Mouse (Mus musculus): ENCODE data around the gene Pola2. TPM values are rescaled to one million over a fixed set of nuclear protein-coding genes. Genes with fewer than 3 reads are reported as not detected.

Gene Pola2
- polyA plus RNA-seq (2012; rRNA removed), result 55.8 and 62.7 TPM in 2 replicates

DNA sequence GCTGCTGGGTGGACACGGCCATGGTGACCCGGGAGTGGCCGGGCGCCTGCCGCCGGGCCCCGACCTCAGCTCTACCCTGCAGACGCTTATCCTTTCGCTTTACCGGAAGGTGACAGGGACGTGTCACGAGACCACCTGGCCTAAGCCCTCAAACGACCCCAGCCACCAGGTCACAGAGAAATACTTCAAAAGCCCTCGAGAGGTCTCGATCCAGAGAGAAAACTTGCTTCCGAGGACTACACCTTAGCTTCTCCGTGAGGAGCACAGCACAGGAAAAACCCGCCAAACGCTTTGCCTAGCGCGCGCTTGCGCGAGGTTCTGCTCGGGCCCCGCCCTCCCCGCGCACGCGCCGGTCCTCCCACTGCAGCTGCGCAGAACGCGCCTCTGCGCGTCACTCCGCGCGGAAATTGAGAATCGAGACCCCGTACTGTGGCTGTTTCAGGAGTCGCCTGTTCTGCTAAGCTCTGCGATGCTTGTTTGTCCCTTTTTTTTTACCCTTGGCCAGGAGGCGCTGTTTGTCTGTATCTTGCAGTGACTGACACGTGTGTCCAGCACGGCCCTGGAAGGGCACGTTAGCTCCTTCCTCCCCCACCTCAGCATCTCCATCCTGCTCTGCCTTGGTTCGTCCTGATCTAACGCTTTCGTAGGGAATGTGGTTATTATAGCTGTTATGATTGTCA lies at the start of gene Pola2:
TSS of gene Pola2 (minus strand) at position 320 of the 680 bp plus-strand sequence.

DNA sequence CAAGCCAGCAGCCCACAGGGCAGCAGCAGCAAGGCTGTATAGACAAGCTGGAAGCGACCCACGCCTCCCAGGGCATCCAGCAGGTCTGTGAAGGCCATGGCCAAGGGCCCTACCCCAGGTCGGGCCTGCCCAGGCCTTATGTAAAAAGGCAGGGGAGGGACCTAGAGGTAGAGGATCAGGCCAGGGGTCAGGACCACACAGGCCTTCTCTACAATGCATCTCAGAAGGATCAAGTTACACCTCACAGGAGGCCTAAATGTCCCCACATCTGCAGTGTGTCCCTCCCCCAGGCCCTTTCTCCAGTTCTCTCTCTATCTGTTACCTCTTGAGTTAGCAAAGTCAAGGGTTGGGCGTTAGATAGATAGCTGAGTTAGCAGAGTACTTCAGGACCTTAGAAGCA lies 22.0 kb upstream of the Pola2 start, which contains the start of gene Slc22a20:
TSS of gene Slc22a20 (minus strand) at position 101 of the 400 bp plus-strand sequence.

DNA sequence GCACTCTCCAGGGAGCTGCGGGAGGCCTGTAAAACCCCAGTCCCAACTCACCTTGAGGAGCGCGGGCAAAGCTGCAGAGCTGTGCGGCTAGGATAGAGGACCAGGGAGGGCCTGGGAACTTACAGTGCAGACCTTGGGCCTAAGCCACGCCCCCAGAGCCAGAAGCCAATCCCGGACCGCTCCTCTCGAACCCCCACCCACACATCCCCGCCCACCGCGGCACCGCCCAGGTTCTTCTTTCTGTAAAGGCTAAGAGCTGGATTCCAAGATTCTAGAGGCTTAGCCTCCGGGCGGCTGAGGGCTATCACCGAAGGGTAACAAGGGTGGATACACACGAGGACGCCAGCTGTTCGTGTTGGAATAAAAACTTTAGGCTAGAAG lies 39.3 kb downstream of the Pola2 start, which contains the start of gene Cdc42ep2:
TSS of gene Cdc42ep2 (minus strand) at position 104 of the 381 bp plus-strand sequence.

DNA sequence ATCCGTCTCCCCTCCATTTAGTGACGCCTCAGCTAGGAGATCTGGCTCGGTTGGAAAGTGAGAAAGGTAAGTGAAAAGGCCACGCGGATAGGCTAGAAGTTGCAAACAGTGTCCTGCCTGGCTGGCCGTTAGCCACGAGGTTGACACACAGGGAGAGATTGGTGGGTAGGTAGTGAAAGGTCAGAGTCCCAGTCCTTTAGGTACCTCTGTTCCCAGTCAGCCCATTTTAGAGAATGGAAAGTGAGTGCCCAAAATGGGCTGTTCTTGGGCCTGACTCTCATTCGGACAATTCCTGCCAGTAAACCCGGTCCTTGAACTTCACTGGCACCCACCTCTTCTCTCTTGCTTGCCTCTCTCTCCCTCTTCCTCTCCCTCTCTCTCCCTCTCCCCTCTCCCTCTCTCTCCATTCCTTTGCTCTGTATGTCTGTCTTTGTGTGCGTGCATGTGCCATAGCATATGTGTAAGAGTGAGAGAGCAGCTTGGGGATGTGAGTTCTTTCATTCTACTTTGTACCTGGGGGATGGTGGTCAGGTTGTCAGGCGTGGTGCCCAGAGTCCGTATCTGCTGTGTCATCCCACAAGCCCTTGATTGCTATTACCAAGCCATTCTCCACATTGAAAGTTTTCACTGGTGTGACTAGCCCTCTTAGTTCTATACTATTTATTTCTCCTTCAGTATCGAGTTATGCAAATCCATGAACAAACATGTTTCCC lies 50.8 kb downstream of the Pola2 start, which contains the start of gene Dpf2:
TSS of gene Dpf2 (minus strand) at position 4 of the 713 bp plus-strand sequence.

DNA sequence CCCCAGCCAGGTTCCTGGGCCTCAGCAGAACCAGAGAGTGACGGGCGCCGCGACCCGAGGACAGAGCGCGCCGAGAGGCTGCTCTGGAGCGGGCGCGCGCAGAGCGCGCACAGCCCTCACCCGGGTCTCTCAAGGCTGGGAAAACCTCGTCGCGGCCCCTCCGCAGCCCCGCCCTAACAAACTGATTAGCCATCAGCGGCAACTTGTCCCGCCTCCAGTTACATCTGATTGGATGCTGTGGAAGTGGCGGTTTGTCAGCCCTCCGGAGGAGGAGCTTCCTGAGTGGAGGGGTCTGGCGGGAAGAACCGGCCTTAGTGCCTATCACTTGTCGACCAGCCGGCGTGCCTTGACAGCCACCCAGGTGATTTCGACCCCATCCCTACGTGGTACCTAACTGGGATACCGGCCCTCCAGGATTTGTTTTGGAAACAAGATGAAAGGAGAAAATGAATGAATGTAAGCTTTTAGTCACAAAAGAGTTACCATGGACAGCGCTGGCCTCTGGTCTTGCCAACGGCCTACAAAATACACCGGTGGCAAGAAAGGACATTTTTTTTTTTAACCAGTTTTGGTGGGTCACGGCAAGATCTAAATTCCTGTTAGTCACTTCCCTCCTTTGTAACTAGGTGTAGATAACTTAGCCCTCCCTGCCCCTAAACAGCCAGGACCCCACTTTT lies 69.9 kb downstream of the Pola2 start, which contains the start of gene Tigd3:
TSS of gene Tigd3 (minus strand) at position 148 of the 677 bp plus-strand sequence.

Other genes starting within 250 kb of the Pola2 start
- 90.4 and 95.1 TPM in 2 replicates for gene Ehbp1l1, start 237.9 kb downstream of the Pola2 start, polyA plus RNA-seq (2012; rRNA removed)
- gene Fam89b, start 234.5 kb downstream of the Pola2 start, polyA plus RNA-seq (2012; rRNA removed), result 34.2 and 40.2 TPM in 2 replicates
- gene Ltbp3, start 223.3 kb downstream of the Pola2 start, polyA plus RNA-seq (2012; rRNA removed), result 1.6 and 3.2 TPM in 2 replicates
- gene Scyl1, start 192.8 kb downstream of the Pola2 start, polyA plus RNA-seq (2012; rRNA removed), result 23.6 TPM in 2 replicates
- gene Frmd8, start 88.9 kb downstream of the Pola2 start, polyA plus RNA-seq (2012; rRNA removed), result 5.5 and 7.0 TPM in 2 replicates
- gene Slc25a45, start 86.4 kb downstream of the Pola2 start, polyA plus RNA-seq (2012; rRNA removed), result 5.2 and 7.1 TPM in 2 replicates
- 2.2 and 2.7 TPM in 2 replicates for gene Tigd3, start 70.1 kb downstream of the Pola2 start, polyA plus RNA-seq (2012; rRNA removed)
- gene Dpf2, start 51.2 kb downstream of the Pola2 start, polyA plus RNA-seq (2012; rRNA removed), result 31.1 and 35.5 TPM in 2 replicates
- gene Cdc42ep2, start 39.4 kb downstream of the Pola2 start, polyA plus RNA-seq (2012; rRNA removed), result 2.2 and 2.3 TPM in 2 replicates
- not detected in 2 replicates for gene Slc22a20, start 21.9 kb upstream of the Pola2 start, polyA plus RNA-seq (2012; rRNA removed)
- gene Capn1, start 51.7 kb upstream of the Pola2 start, polyA plus RNA-seq (2012; rRNA removed), result 24.8 and 29.9 TPM in 2 replicates
- gene Syvn1, start 82.4 kb upstream of the Pola2 start, polyA plus RNA-seq (2012; rRNA removed), result 8.8 and 11.9 TPM in 2 replicates
- gene Mrpl49, start 93.6 kb upstream of the Pola2 start, polyA plus RNA-seq (2012; rRNA removed), result 28.3 and 34.1 TPM in 2 replicates
- gene Fau, start 93.6 kb upstream of the Pola2 start, polyA plus RNA-seq (2012; rRNA removed), result 961 and 1,008 TPM in 2 replicates
- gene Znhit2, start 97.0 kb upstream of the Pola2 start, polyA plus RNA-seq (2012; rRNA removed), result 13.5 and 15.6 TPM in 2 replicates
- gene Tm7sf2, start 104.2 kb upstream of the Pola2 start, polyA plus RNA-seq (2012; rRNA removed), result 29.2 and 36.4 TPM in 2 replicates
- gene Vps51, start 113.0 kb upstream of the Pola2 start, polyA plus RNA-seq (2012; rRNA removed), result 20.8 and 25.0 TPM in 2 replicates
- 0.06 TPM in 1 of 2 replicates, not detected in the other for gene Tmem262, start 115.8 kb upstream of the Pola2 start, polyA plus RNA-seq (2012; rRNA removed)
- gene Gm28374, start 118.1 kb upstream of the Pola2 start, polyA plus RNA-seq (2012; rRNA removed), result 0.17 and 0.19 TPM in 2 replicates
- gene Zfpl1, start 120.8 kb upstream of the Pola2 start, polyA plus RNA-seq (2012; rRNA removed), result 17.3 and 21.2 TPM in 2 replicates
- 22.5 and 26.6 TPM in 2 replicates for gene Cdca5, start 120.8 kb upstream of the Pola2 start, polyA plus RNA-seq (2012; rRNA removed)
- 0.50 and 0.53 TPM in 2 replicates for gene AC131692.1, start 130.2 kb upstream of the Pola2 start, polyA plus RNA-seq (2012; rRNA removed)
- 4.2 and 4.4 TPM in 2 replicates for gene Naaladl1, start 141.6 kb upstream of the Pola2 start, polyA plus RNA-seq (2012; rRNA removed)
- 15.7 and 17.5 TPM in 2 replicates for gene Sac3d1, start 154.4 kb upstream of the Pola2 start, polyA plus RNA-seq (2012; rRNA removed)
- gene Snx15, start 164.1 kb upstream of the Pola2 start, polyA plus RNA-seq (2012; rRNA removed), result 37.2 and 41.0 TPM in 2 replicates
- 0.27 and 0.37 TPM in 2 replicates for gene Batf2, start 176.8 kb upstream of the Pola2 start, polyA plus RNA-seq (2012; rRNA removed)
- 22.1 and 23.4 TPM in 2 replicates for gene Arl2, start 177.3 kb upstream of the Pola2 start, polyA plus RNA-seq (2012; rRNA removed)
- not detected in 2 replicates for gene Majin, start 220.2 kb upstream of the Pola2 start, polyA plus RNA-seq (2012; rRNA removed)